Mouse (Mus musculus): ENCODE data around the gene Shb. TPM values are rescaled to one million over a fixed set of nuclear protein-coding genes. Genes with fewer than 3 reads are reported as not detected.

Shb gene
- polyA plus RNA-seq, 1 experiment from 2014 or later = 11.3 TPM

GRCm38 (mm10) chr4:45431316-45431715 lies 101.0 kb downstream of the Shb start:
- Histone ChIP-seq H3K9me3 (ENCODE audit: control insufficient read depth, low read length) (no peaks in the 10 kb centered on the region), H3K36me3 (ENCODE audit: control insufficient read depth, insufficient read depth, low read length) (no peaks in the 10 kb centered on the region; the same call in 1 of the 2 replicates), H3K4me3 (ENCODE audit: low read depth, low read length) (no peak overlapping the region), H3K9ac (ENCODE audit: low read depth, low read length) (no peak overlapping the region), H3K27me3 (replicated peaks; ENCODE audit: control insufficient read depth, insufficient read depth, low read length) (no peaks in the 10 kb centered on the region), H3K4me2 (ENCODE audit: low read depth, low read length) (no peak overlapping the region), H3K4me1 (ENCODE audit: control insufficient read depth, insufficient read depth, low read length) (peaks cover 25% of the 10 kb centered on the region), H3K27ac (replicated peaks; ENCODE audit: low read depth, low read length) (no peak overlapping the region)
- ATAC-seq (ENCODE audit: low read depth) (no peak), DNase-seq (ENCODE audit: low spot score) (no peak)
- WGBS = 80% methylated on average over 3 of the region's 3 CpGs

- Histone ChIP-seq H3K4me3 (ENCODE audit: low read depth, low read length) (no peak overlapping the region), H3K4me1 (ENCODE audit: control insufficient read depth, insufficient read depth, low read length) (peaks cover 8% of the 10 kb centered on the region), H3K4me2 (ENCODE audit: low read depth, low read length) (no peak overlapping the region), H3K27ac (replicated peaks; ENCODE audit: low read depth, low read length) (no peak overlapping the region), H3K36me3 (ENCODE audit: control insufficient read depth, insufficient read depth, low read length) (no peaks in the 10 kb centered on the region; the same call in 1 of the 2 replicates), H3K27me3 (replicated peaks; ENCODE audit: control insufficient read depth, insufficient read depth, low read length) (no peaks in the 10 kb centered on the region), H3K9me3 (ENCODE audit: control insufficient read depth, low read length) (no peaks in the 10 kb centered on the region), H3K9ac (ENCODE audit: low read depth, low read length) (no peak overlapping the region)
- ATAC-seq (ENCODE audit: low read depth) (no peak), DNase-seq (ENCODE audit: low spot score) (no peak)
- WGBS = 79% methylated on average over 7 of the region's 7 CpGs
Measured at GRCm38 (mm10) chr4:45429451-45429850, 102.8 kb downstream of the Shb start.

- Histone ChIP-seq H3K27me3 (replicated peaks; ENCODE audit: control insufficient read depth, insufficient read depth, low read length) (no peaks in the 10 kb centered on the region), H3K4me3 (ENCODE audit: low read depth, low read length) (no peak overlapping the region), H3K27ac (replicated peaks; ENCODE audit: low read depth, low read length) (no peak overlapping the region), H3K4me2 (ENCODE audit: low read depth, low read length) (no peak overlapping the region), H3K4me1 (ENCODE audit: control insufficient read depth, insufficient read depth, low read length) (peaks cover 7% of the 10 kb centered on the region), H3K9me3 (ENCODE audit: control insufficient read depth, low read length) (no peaks in the 10 kb centered on the region), H3K36me3 (ENCODE audit: control insufficient read depth, insufficient read depth, low read length) (no peaks in the 10 kb centered on the region; the same call in 1 of the 2 replicates), H3K9ac (ENCODE audit: low read depth, low read length) (no peak overlapping the region)
- whole genome bisulfite sequencing = 76% methylated on average over 13 of the region's 13 CpGs
- DNase-seq (ENCODE audit: low spot score) (no peak), ATAC-seq (ENCODE audit: low read depth) (no peak)
Measured at GRCm38 (mm10) chr4:45426724-45427457, 105.4 kb downstream of the Shb start.

- peak; percentile 47; the same call in 1 of the 2 replicates for ATAC-seq (ENCODE audit: low read depth)
Measured at GRCm38 (mm10) chr4:45423406-45423805, 108.9 kb downstream of the Shb start.

GRCm38 (mm10) chr4:45422640-45423039 lies 109.6 kb downstream of the Shb start:
- 88% methylated on average over 10 of the region's 10 CpGs for WGBS
- Histone ChIP-seq H3K36me3 (ENCODE audit: control insufficient read depth, insufficient read depth, low read length) (no peaks in the 10 kb centered on the region), H3K4me1 (ENCODE audit: control insufficient read depth, insufficient read depth, low read length) (peaks cover 26% of the 10 kb centered on the region), H3K27me3 (replicated peaks; ENCODE audit: control insufficient read depth, insufficient read depth, low read length) (no peaks in the 10 kb centered on the region), H3K9ac (ENCODE audit: low read depth, low read length) (no peak overlapping the region), H3K4me3 (ENCODE audit: low read depth, low read length) (no peak overlapping the region), H3K27ac (replicated peaks; ENCODE audit: low read depth, low read length) (no peak overlapping the region), H3K4me2 (ENCODE audit: low read depth, low read length) (no peak overlapping the region), H3K9me3 (ENCODE audit: control insufficient read depth, low read length) (no peaks in the 10 kb centered on the region)
- no peak for DNase-seq (ENCODE audit: low spot score)
- ATAC-seq (ENCODE audit: low read depth) = no peak

More at GRCm38 (mm10) chr4:45423406-45423805, 108.9 kb downstream of the Shb start:
- H3K4me1 ChIP-seq (ENCODE audit: control insufficient read depth, insufficient read depth, low read length) = peaks cover 26% of the 10 kb centered on the region
- H3K27me3 ChIP-seq (replicated peaks; ENCODE audit: control insufficient read depth, insufficient read depth, low read length) = no peaks in the 10 kb centered on the region
- no peak overlapping the region for H3K4me2 ChIP-seq (ENCODE audit: low read depth, low read length)
- no peaks in the 10 kb centered on the region for H3K9me3 ChIP-seq (ENCODE audit: control insufficient read depth, low read length)
- no peak overlapping the region for H3K4me3 ChIP-seq (ENCODE audit: low read depth, low read length)
- H3K27ac ChIP-seq (replicated peaks; ENCODE audit: low read depth, low read length) = peak overlapping the region; percentile 39; the same call in 1 of the 2 replicates
- 41% methylated on average over 5 of the region's 8 CpGs for WGBS
- no peaks in the 10 kb centered on the region for H3K36me3 ChIP-seq (ENCODE audit: control insufficient read depth, insufficient read depth, low read length)
- DNase-seq (ENCODE audit: low spot score) = peak; percentile 41
- peak overlapping the region; percentile 19; the same call in 1 of the 2 replicates for H3K9ac ChIP-seq (ENCODE audit: low read depth, low read length)

GRCm38 (mm10) chr4:45421519-45422260 lies 110.6 kb downstream of the Shb start:
- peak; percentile 65 for DNase-seq (ENCODE audit: low spot score)
- Histone ChIP-seq H3K36me3 (ENCODE audit: control insufficient read depth, insufficient read depth, low read length) (no peaks in the 10 kb centered on the region), H3K27me3 (replicated peaks; ENCODE audit: control insufficient read depth, insufficient read depth, low read length) (no peaks in the 10 kb centered on the region), H3K4me2 (ENCODE audit: low read depth, low read length) (no peak overlapping the region), H3K27ac (replicated peaks; ENCODE audit: low read depth, low read length) (peak overlapping the region; percentile 29; the same call in 1 of the 2 replicates), H3K4me1 (ENCODE audit: control insufficient read depth, insufficient read depth, low read length) (peaks cover 26% of the 10 kb centered on the region), H3K9me3 (ENCODE audit: control insufficient read depth, low read length) (no peaks in the 10 kb centered on the region), H3K9ac (ENCODE audit: low read depth, low read length) (peak overlapping the region; percentile 37; the same call in 1 of the 2 replicates), H3K4me3 (ENCODE audit: low read depth, low read length) (no peak overlapping the region)
- ATAC-seq (ENCODE audit: low read depth) = no peak
- WGBS = 64% methylated on average over 11 of the region's 11 CpGs

- ATAC-seq (ENCODE audit: low read depth) (no peak), DNase-seq (ENCODE audit: low spot score) (no peak)
- Histone ChIP-seq H3K4me1 (ENCODE audit: control insufficient read depth, insufficient read depth, low read length) (peaks cover 26% of the 10 kb centered on the region), H3K9ac (ENCODE audit: low read depth, low read length) (0 out of 2 replicates have a peak overlapping the region, but pooled peaks have one; percentile 2), H3K9me3 (ENCODE audit: control insufficient read depth, low read length) (no peaks in the 10 kb centered on the region), H3K27me3 (replicated peaks; ENCODE audit: control insufficient read depth, insufficient read depth, low read length) (no peaks in the 10 kb centered on the region), H3K36me3 (ENCODE audit: control insufficient read depth, insufficient read depth, low read length) (no peaks in the 10 kb centered on the region), H3K4me2 (ENCODE audit: low read depth, low read length) (no peak overlapping the region), H3K27ac (replicated peaks; ENCODE audit: low read depth, low read length) (peak overlapping the region; percentile 29; the same call in 1 of the 2 replicates), H3K4me3 (ENCODE audit: low read depth, low read length) (no peak overlapping the region)
- 43% methylated on average over 3 of the region's 3 CpGs for WGBS
Measured at GRCm38 (mm10) chr4:45420733-45421132, 111.5 kb downstream of the Shb start.

GRCm38 (mm10) chr4:45419051-45419450 lies 113.2 kb downstream of the Shb start:
- Histone ChIP-seq H3K4me1 (ENCODE audit: control insufficient read depth, insufficient read depth, low read length) (peaks cover 26% of the 10 kb centered on the region), H3K4me3 (ENCODE audit: low read depth, low read length) (no peak overlapping the region), H3K9ac (ENCODE audit: low read depth, low read length) (no peak overlapping the region), H3K27ac (replicated peaks; ENCODE audit: low read depth, low read length) (no peak overlapping the region), H3K9me3 (ENCODE audit: control insufficient read depth, low read length) (no peaks in the 10 kb centered on the region), H3K36me3 (ENCODE audit: control insufficient read depth, insufficient read depth, low read length) (no peaks in the 10 kb centered on the region), H3K27me3 (replicated peaks; ENCODE audit: control insufficient read depth, insufficient read depth, low read length) (no peaks in the 10 kb centered on the region), H3K4me2 (ENCODE audit: low read depth, low read length) (no peak overlapping the region)
- DNase-seq (ENCODE audit: low spot score) (no peak), ATAC-seq (ENCODE audit: low read depth) (no peak)
- 91% methylated on average over 4 of the region's 4 CpGs for whole genome bisulfite sequencing

Measured in embryonic facial prominence, embryonic 14.5 days (tissue).